Mouse (Mus musculus) embryonic facial prominence, embryonic 14.5 days (tissue): ENCODE data around the gene Dok5. TPM values are rescaled to one million over a fixed set of nuclear protein-coding genes. Genes with fewer than 3 reads are reported as not detected.

Source experiments
- ATAC-seq: fragments of 200-750 bp; cut with Nextera tagmentation; 2 replicates; pipeline ENCODE4 v1.8.0; 2017; ENCODE audit warnings: low read depth, moderate number of reproducible peaks, moderate TSS enrichment
- DNase-seq: peaks from one replicate; pipeline ENCODE4 v3.0.0-alpha.2; 2015; ENCODE audit warnings: low spot score
- H3K27ac ChIP-seq: fragments of 300-500 bp; sonication (generic); replicated peaks from 2 replicates; pipeline ENCODE4 v1.5.1; 2014; ENCODE audit warnings: low read depth, mild to moderate bottlenecking, low read length, moderate library complexity
- H3K27me3 ChIP-seq: fragments of 300-500 bp; sonication (generic); replicated peaks from 2 replicates; pipeline ENCODE4 v1.6.1; 2014; ENCODE audit warnings: low read length; ENCODE audit not compliant: control insufficient read depth, insufficient read depth
- H3K36me3 ChIP-seq: fragments of 300-500 bp; sonication (generic); 2 replicates; pipeline ENCODE4 v1.6.1; 2014; ENCODE audit warnings: low read length, mixed read lengths; ENCODE audit not compliant: control insufficient read depth, insufficient read depth
- H3K4me1 ChIP-seq: fragments of 300-500 bp; sonication (generic); 2 replicates; pipeline ENCODE4 v1.6.1; 2014; ENCODE audit warnings: antibody characterized with exemption, low read length; ENCODE audit not compliant: control insufficient read depth, insufficient read depth
- H3K4me2 ChIP-seq: fragments of 300-500 bp; sonication (generic); 2 replicates; pipeline ENCODE4 v1.6.1; 2014; ENCODE audit warnings: low read depth, mild to moderate bottlenecking, low read length, moderate library complexity, mixed read lengths
- H3K4me3 ChIP-seq: fragments of 300-500 bp; sonication (generic); 2 replicates; pipeline ENCODE4 v1.5.1; 2014; ENCODE audit warnings: low read depth, mild to moderate bottlenecking, low read length
- H3K9ac ChIP-seq: fragments of 300-500 bp; sonication (generic); 2 replicates; pipeline ENCODE4 v1.6.1; 2014; ENCODE audit warnings: low read depth, mild to moderate bottlenecking, low read length, moderate library complexity, mixed read lengths
- H3K9me3 ChIP-seq: fragments of 300-500 bp; sonication (generic); 2 replicates; pipeline ENCODE4 v1.6.1; 2016; ENCODE audit warnings: low read length; ENCODE audit not compliant: control insufficient read depth
- WGBS: fragments of 180-500 bp; shearing (Covaris S2); extraction: QIAGEN DNeasy Blood & Tissue Kit; methylation state at CpG from one replicate; pipeline ENCODE4 v1.1.7; 2014; 5-methylcytosine and 5-hydroxymethylcytosine counted together
- polyA plus RNA-seq: library from polyadenylated mRNA; unstranded; fragments of >200 nt; fragmentation: Nextera tagmentation; extraction: Ambion mirVana; gene quantifications from 2 replicates; pipeline ENCODE4 v1.2.1, GENCODE M21; 2014

Gene Dok5
- polyA plus RNA-seq, 1 experiment from 2014 or later: 16.8 TPM

- H3K9me3 ChIP-seq: no peaks in the 10 kb centered on the region
- no peaks in the 10 kb centered on the region for H3K27me3 ChIP-seq
- H3K4me3 ChIP-seq: no peak overlapping the region
- DNase-seq (no peak), ATAC-seq (no peak)
- WGBS: 88% methylated on average over 11 of the region's 11 CpGs
- H3K36me3 ChIP-seq: no peaks in the 10 kb centered on the region
- H3K27ac ChIP-seq: no peak overlapping the region
- no peak overlapping the region for H3K9ac ChIP-seq
- no peaks in the 10 kb centered on the region for H3K4me1 ChIP-seq
- H3K4me2 ChIP-seq: no peak overlapping the region
Measured at GRCm38 (mm10) chr2:170712658-170713285, 18.8 kb upstream of the Dok5 start.

DNA sequence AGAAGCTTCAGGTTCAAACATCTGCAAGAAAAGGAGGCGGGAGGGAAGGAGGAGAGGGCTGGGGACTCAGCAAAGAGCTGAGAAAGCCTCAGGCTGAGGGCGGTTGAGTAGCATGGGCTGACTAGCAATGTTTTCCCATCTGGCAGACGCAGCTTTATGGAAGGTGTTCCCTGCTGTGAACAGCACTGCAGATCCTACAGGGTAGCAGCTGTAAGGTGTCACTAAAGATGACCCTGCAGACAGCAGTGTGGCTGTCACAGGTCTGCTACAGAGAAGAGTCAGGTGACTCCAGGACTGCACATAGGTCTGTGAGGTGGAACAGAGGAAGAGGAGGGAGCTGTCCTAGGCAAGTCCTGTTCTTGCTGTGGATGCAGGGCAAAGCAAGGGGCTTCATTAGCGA, 11.2 kb upstream of the Dok5 start:
- Histone ChIP-seq H3K27me3 (no peaks in the 10 kb centered on the region), H3K27ac (no peak overlapping the region), H3K9ac (no peak overlapping the region), H3K4me2 (no peak overlapping the region), H3K36me3 (no peaks in the 10 kb centered on the region), H3K4me1 (peaks cover 5% of the 10 kb centered on the region; the same call in 1 of the 2 replicates), H3K4me3 (no peak overlapping the region), H3K9me3 (no peaks in the 10 kb centered on the region)
- DNase-seq: no peak
- WGBS: 44% methylated on average over 4 of the region's 4 CpGs
- no peak for ATAC-seq

DNA sequence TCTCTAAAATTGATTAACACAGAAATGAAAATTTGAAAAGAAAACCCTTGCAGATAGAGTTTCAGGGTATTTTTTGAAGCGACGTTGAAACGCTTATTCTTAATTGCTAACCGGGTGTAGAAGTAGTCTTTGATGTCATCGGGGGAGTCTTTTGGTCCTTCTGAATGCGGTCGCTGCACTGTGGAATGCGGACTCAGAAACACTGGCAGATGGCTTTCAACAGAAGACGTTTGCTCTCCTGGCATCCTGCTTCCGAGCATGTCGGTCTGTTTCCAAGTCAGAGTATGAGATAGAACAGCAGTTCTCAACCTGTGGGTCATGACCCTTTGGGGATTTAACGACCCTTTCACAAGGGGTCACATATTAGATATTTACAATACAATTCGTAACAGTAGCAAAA, 7.5 kb upstream of the Dok5 start:
- Histone ChIP-seq H3K27me3 (no peaks in the 10 kb centered on the region), H3K4me2 (no peak overlapping the region), H3K9me3 (no peaks in the 10 kb centered on the region), H3K4me1 (peaks cover 5% of the 10 kb centered on the region; the same call in 1 of the 2 replicates), H3K36me3 (no peaks in the 10 kb centered on the region), H3K9ac (no peak overlapping the region), H3K4me3 (no peak overlapping the region), H3K27ac (no peak overlapping the region)
- no peak for ATAC-seq
- no peak for DNase-seq
- WGBS: 46% methylated on average over 13 of the region's 13 CpGs

DNA sequence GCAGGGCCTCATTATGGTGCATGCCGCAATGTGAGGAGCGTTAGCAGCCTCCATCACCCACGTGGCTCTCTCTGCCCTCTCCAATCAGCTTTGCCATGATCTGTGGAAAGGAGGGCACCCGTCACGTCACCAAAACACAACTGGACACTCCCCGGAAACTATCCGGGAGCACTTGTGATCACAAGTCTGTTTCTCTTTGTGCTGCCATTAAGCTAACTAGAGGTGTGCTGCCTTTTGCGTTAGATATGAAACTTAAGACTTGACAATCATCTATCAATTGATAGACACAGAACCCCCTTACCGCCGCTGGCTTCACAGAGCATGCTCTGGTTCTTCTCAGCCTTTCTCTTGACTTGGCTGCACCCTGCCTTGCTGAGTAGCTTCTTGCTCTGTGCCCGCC, 6.9 kb upstream of the Dok5 start:
- 80% methylated on average over 11 of the region's 11 CpGs for WGBS
- ATAC-seq (no peak), DNase-seq (no peak)
- H3K4me1 ChIP-seq: peaks cover 5% of the 10 kb centered on the region; the same call in 1 of the 2 replicates
- H3K4me3 ChIP-seq: no peak overlapping the region
- no peaks in the 10 kb centered on the region for H3K9me3 ChIP-seq
- H3K9ac ChIP-seq: no peak overlapping the region
- no peaks in the 10 kb centered on the region for H3K36me3 ChIP-seq
- H3K4me2 ChIP-seq: no peak overlapping the region
- H3K27me3 ChIP-seq: no peaks in the 10 kb centered on the region
- no peak overlapping the region for H3K27ac ChIP-seq

GRCm38 (mm10) chr2:170725796-170726195, 5.8 kb upstream of the Dok5 start:
- Histone ChIP-seq H3K9ac (no peak overlapping the region), H3K36me3 (no peaks in the 10 kb centered on the region), H3K27ac (no peak overlapping the region), H3K4me2 (no peak overlapping the region), H3K4me1 (peaks cover 5% of the 10 kb centered on the region; the same call in 1 of the 2 replicates), H3K4me3 (no peak overlapping the region), H3K9me3 (no peaks in the 10 kb centered on the region), H3K27me3 (no peaks in the 10 kb centered on the region)
- DNase-seq (no peak), ATAC-seq (no peak)
- WGBS: 80% methylated on average over 5 of the region's 5 CpGs

DNA sequence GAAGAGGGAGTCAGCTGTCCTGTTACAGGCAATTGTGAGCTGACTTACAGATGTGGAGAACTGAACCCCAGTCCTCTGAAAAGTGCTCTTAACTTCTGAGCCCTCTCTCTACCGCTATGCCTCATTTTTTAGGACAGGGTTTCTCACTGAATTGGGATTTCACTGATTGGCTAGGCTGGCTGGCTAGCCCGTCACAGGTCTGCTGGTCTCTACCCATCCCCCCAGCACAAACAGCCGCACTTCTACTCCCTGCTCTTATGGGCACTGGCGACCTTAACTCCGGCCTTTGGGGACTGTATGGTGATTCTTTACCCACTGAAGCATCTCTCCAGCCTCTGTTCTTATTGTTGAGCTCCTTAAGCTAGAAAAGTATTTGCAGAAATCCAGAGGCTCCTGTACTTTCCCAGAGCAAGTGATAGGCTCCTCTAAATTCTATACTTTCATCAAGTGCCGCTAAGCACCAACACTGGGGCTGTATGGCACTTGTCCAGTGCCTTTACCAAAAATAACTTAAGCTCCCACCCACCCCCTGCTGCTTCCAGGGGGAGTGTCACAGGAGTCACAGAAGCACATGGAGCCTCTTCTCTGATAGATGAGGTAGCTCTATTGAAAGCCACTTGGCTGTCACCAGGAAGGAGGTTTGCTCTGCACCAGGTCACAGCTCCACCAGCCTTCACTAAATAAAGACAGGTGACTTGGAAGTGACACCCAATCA, 4.5 kb upstream of the Dok5 start:
- H3K9ac ChIP-seq: no peak overlapping the region
- no peak overlapping the region for H3K27ac ChIP-seq
- DNase-seq (no peak), ATAC-seq (no peak)
- peaks cover 2% of the 10 kb centered on the region; the same call in 1 of the 2 replicates for H3K27me3 ChIP-seq
- H3K9me3 ChIP-seq: no peaks in the 10 kb centered on the region
- WGBS: 41% methylated on average over 6 of the region's 6 CpGs
- H3K36me3 ChIP-seq: no peaks in the 10 kb centered on the region
- no peak overlapping the region for H3K4me2 ChIP-seq
- H3K4me3 ChIP-seq: no peak overlapping the region
- H3K4me1 ChIP-seq: peaks cover 5% of the 10 kb centered on the region; the same call in 1 of the 2 replicates

DNA sequence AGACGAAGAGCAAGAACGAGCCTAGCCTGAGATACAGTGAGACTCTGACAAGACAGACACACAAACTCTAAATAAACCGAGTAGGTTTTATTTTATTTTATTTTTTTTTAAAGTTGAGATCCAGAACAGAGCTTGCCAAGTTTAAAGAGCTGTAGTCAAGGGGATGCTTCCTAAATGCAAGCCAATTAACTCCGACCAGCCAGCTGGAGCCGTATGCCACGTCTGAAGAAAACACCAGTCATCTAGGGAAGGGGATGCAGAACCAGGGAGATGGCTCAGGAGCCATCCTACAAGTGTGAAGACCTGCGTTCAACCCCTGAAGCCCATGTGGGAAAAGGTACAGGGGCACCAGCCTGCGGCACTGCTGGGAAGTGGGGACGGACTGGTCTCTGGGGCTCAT, 2.7 kb upstream of the Dok5 start:
- H3K9ac ChIP-seq: no peak overlapping the region
- H3K4me3 ChIP-seq: no peak overlapping the region
- H3K27ac ChIP-seq: no peak overlapping the region
- peaks cover 11% of the 10 kb centered on the region; the same call in 1 of the 2 replicates for H3K4me1 ChIP-seq
- H3K36me3 ChIP-seq: no peaks in the 10 kb centered on the region
- no peak for DNase-seq
- ATAC-seq: no peak
- no peaks in the 10 kb centered on the region for H3K9me3 ChIP-seq
- 83% methylated on average over 9 of the region's 9 CpGs for WGBS
- peaks cover 8% of the 10 kb centered on the region for H3K27me3 ChIP-seq
- H3K4me2 ChIP-seq: no peak overlapping the region

GRCm38 (mm10) chr2:170729661-170730060, 1.9 kb upstream of the Dok5 start:
- DNase-seq (no peak), ATAC-seq (no peak)
- Histone ChIP-seq H3K27ac (no peak overlapping the region), H3K9me3 (no peaks in the 10 kb centered on the region), H3K4me1 (peaks cover 6% of the 10 kb centered on the region; the same call in 1 of the 2 replicates), H3K36me3 (no peaks in the 10 kb centered on the region), H3K4me2 (no peak overlapping the region), H3K27me3 (peaks cover 8% of the 10 kb centered on the region), H3K4me3 (no peak overlapping the region), H3K9ac (no peak overlapping the region)
- 47% methylated on average over 2 of the region's 2 CpGs for WGBS

- ATAC-seq (no peak), DNase-seq (no peak)
- WGBS: 92% methylated on average over 8 of the region's 8 CpGs
- H3K27me3 ChIP-seq: peaks cover 8% of the 10 kb centered on the region
- H3K9ac ChIP-seq: no peak overlapping the region
- H3K4me1 ChIP-seq: peaks cover 6% of the 10 kb centered on the region; the same call in 1 of the 2 replicates
- no peaks in the 10 kb centered on the region for H3K36me3 ChIP-seq
- H3K9me3 ChIP-seq: no peaks in the 10 kb centered on the region
- H3K4me2 ChIP-seq: no peak overlapping the region
- no peak overlapping the region for H3K4me3 ChIP-seq
- no peak overlapping the region for H3K27ac ChIP-seq
Measured at GRCm38 (mm10) chr2:170730136-170730535, 1.5 kb upstream of the Dok5 start.
